Mouse (Mus musculus): ENCODE measurements at regions not wholly inside any gene's neighbourhood (a gene's known extent, or its start where the extent isn't known, plus 50 kb on each side); places are given as distances from the start of the nearest gene placed in this dataset.

DNA sequence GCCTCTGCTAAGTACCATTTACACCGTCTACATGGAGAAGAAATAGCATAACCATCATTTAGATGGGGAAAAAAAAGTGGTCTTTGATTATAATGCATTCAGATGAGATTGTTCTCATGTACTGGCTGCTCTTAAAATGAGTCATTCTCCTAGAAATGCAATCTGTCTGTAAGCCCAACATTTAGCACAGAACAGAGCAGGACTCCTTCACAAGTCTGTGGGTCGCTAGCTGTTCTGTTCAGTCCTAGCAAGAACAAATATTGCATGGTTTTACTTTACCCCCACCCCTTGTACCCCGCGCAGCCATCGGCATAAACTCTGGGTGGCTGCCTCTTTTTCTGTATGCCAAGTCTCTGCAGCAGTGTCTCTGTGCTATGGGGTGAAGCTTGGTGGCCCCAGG lies 685.4 kb downstream of the Tmem132b start:
- TF ChIP-seq POLR2A (IDR thresholded peaks at IDR 0.05; ENCODE audit: borderline replicate concordance, control insufficient read depth, low read depth, low read length) (no peak), CTCF (IDR thresholded peaks at IDR 0.05; ENCODE audit: control insufficient read depth, insufficient read depth, low read length) (no peak)
- Histone ChIP-seq H3K4me3 (replicated peaks; ENCODE audit: control insufficient read depth, low read depth, low read length) (no peak overlapping the region), H3K4me1 (ENCODE audit: control insufficient read depth, insufficient read depth, low read length) (no peaks in the 10 kb centered on the region), H3K27ac (ENCODE audit: control insufficient read depth, insufficient read depth, low read depth, low read length, poor library complexity) (no peak overlapping the region)
- WGBS = 79% methylated on average over 5 of the region's 5 CpGs

GRCm38 (mm10) chr5:126217746-126218145 lies 686.2 kb downstream of the Tmem132b start:
- TF ChIP-seq POLR2A (IDR thresholded peaks at IDR 0.05; ENCODE audit: borderline replicate concordance, control insufficient read depth, low read depth, low read length) (no peak), CTCF (IDR thresholded peaks at IDR 0.05; ENCODE audit: control insufficient read depth, insufficient read depth, low read length) (no peak)
- Histone ChIP-seq H3K27ac (ENCODE audit: control insufficient read depth, insufficient read depth, low read depth, low read length, poor library complexity) (no peak overlapping the region), H3K4me3 (replicated peaks; ENCODE audit: control insufficient read depth, low read depth, low read length) (no peak overlapping the region), H3K4me1 (ENCODE audit: control insufficient read depth, insufficient read depth, low read length) (no peaks in the 10 kb centered on the region)
- 46% methylated on average over 1 of the region's 1 CpGs for WGBS

DNA sequence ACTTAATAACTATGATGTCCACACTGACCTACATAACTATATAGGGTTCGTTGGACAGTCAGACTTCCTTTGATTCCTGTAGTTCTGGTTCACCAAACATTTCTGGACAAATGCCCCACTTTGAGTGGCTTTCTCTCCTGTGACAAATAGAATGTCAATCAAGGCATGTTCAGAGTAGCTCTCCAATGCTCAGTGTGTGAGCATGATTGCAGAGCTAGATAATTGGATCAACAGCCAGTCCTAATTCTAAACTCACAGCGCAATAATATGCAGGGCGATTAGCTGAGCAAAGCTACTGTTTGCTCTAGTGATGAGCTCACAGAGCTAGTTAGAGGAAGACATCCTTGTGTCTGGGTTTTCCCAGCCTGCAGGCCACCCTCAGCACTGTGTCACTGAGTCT lies 692.1 kb downstream of the Tmem132b start:
- TF ChIP-seq POLR2A (IDR thresholded peaks at IDR 0.05; ENCODE audit: borderline replicate concordance, control insufficient read depth, low read depth, low read length) (no peak), CTCF (IDR thresholded peaks at IDR 0.05; ENCODE audit: control insufficient read depth, insufficient read depth, low read length) (no peak)
- 83% methylated on average over 3 of the region's 3 CpGs for WGBS
- Histone ChIP-seq H3K27ac (ENCODE audit: control insufficient read depth, insufficient read depth, low read depth, low read length, poor library complexity) (no peak overlapping the region), H3K4me1 (ENCODE audit: control insufficient read depth, insufficient read depth, low read length) (no peaks in the 10 kb centered on the region), H3K4me3 (replicated peaks; ENCODE audit: control insufficient read depth, low read depth, low read length) (no peak overlapping the region)

DNA sequence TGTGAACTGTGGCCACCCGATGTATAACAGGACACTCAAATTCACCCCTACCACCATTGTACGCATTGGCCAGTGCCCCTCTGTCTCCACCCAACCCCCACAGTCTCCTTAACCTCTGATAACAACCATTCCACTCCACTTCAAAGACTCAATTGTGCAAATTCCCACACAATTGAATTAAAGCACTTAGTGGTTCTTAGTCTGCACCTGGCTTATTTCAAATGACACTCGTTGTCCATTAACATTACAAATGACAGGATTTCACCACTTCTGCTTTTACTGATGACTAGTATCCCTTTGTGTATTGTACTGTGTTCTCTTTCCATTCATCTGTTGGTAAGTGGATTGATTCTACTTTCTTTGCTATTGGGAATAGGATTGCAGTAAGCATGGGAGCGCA lies 699.2 kb downstream of the Tmem132b start:
- TF ChIP-seq POLR2A (IDR thresholded peaks at IDR 0.05; ENCODE audit: borderline replicate concordance, control insufficient read depth, low read depth, low read length) (no peak), CTCF (IDR thresholded peaks at IDR 0.05; ENCODE audit: control insufficient read depth, insufficient read depth, low read length) (no peak)
- no peak overlapping the region for H3K27ac ChIP-seq (ENCODE audit: control insufficient read depth, insufficient read depth, low read depth, low read length, poor library complexity)
- 67% methylated on average over 4 of the region's 4 CpGs for WGBS
- no peaks in the 10 kb centered on the region for H3K4me1 ChIP-seq (ENCODE audit: control insufficient read depth, insufficient read depth, low read length)
- H3K4me3 ChIP-seq (replicated peaks; ENCODE audit: control insufficient read depth, low read depth, low read length) = no peak overlapping the region

DNA sequence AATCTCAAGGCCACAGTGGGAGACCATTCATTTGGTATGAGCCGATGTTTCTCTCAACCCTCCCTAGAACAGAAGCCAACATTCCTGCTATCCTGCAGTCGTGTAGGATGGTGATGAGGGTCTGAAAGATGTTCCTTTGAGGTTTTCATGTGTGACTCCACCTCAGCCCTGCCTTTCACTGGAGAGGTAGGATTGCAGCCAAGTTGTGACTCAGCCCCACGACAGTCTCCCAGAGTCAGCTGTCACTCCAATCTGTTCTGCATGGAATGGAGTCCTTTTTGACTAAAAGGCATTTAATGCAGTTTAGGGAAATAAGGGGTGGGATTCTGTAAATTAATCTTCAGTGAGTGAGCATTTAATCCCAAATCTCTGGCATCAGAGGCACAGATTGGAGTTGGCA lies 706.5 kb downstream of the Tmem132b start:
- 65% methylated on average over 3 of the region's 3 CpGs for WGBS
- no peak overlapping the region for H3K4me3 ChIP-seq (replicated peaks; ENCODE audit: control insufficient read depth, low read depth, low read length)
- TF ChIP-seq CTCF (IDR thresholded peaks at IDR 0.05; ENCODE audit: control insufficient read depth, insufficient read depth, low read length) = no peak
- no peak for TF ChIP-seq POLR2A (IDR thresholded peaks at IDR 0.05; ENCODE audit: borderline replicate concordance, control insufficient read depth, low read depth, low read length)
- no peak overlapping the region for H3K27ac ChIP-seq (ENCODE audit: control insufficient read depth, insufficient read depth, low read depth, low read length, poor library complexity)
- no peaks in the 10 kb centered on the region for H3K4me1 ChIP-seq (ENCODE audit: control insufficient read depth, insufficient read depth, low read length)

- no peak overlapping the region for H3K27ac ChIP-seq (ENCODE audit: control insufficient read depth, insufficient read depth, low read depth, low read length, poor library complexity)
- WGBS = 70% methylated on average over 2 of the region's 2 CpGs
- no peak for TF ChIP-seq POLR2A (IDR thresholded peaks at IDR 0.05; ENCODE audit: borderline replicate concordance, control insufficient read depth, low read depth, low read length)
- TF ChIP-seq CTCF (IDR thresholded peaks at IDR 0.05; ENCODE audit: control insufficient read depth, insufficient read depth, low read length) = no peak
- no peaks in the 10 kb centered on the region for H3K4me1 ChIP-seq (ENCODE audit: control insufficient read depth, insufficient read depth, low read length)
- H3K4me3 ChIP-seq (replicated peaks; ENCODE audit: control insufficient read depth, low read depth, low read length) = no peak overlapping the region
Measured at GRCm38 (mm10) chr5:126245776-126246175, 714.2 kb downstream of the Tmem132b start.

DNA sequence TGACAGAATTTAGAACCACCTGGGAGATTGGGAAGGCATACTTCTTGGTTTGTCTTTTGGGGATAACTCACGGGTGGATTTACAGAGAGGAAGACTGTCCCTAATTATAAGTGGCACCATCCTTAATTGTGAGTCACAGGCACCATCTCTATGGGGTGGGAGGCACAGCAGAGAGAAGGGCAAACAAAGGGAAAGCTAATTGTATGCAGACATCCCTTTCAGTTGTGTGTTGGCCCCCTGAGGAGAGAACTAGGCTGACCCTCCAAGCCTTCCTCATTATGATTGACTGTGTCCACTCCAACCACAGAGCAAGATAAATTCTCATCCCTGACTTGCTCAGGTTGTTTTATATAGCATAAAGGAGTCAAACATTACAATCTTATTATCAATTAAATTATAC lies 718.8 kb downstream of the Tmem132b start:
- no peak for TF ChIP-seq POLR2A (IDR thresholded peaks at IDR 0.05; ENCODE audit: borderline replicate concordance, control insufficient read depth, low read depth, low read length)
- TF ChIP-seq CTCF (IDR thresholded peaks at IDR 0.05; ENCODE audit: control insufficient read depth, insufficient read depth, low read length) = no peak
- Histone ChIP-seq H3K27ac (ENCODE audit: control insufficient read depth, insufficient read depth, low read depth, low read length, poor library complexity) (no peak overlapping the region), H3K4me3 (replicated peaks; ENCODE audit: control insufficient read depth, low read depth, low read length) (no peak overlapping the region), H3K4me1 (ENCODE audit: control insufficient read depth, insufficient read depth, low read length) (no peaks in the 10 kb centered on the region)
- 69% methylated on average over 1 of the region's 1 CpGs for WGBS

GRCm38 (mm10) chr5:126254661-126255060 lies 723.1 kb downstream of the Tmem132b start:
- no peak overlapping the region for H3K27ac ChIP-seq (ENCODE audit: control insufficient read depth, insufficient read depth, low read depth, low read length, poor library complexity)
- WGBS = 50% methylated on average over 1 of the region's 1 CpGs
- H3K4me3 ChIP-seq (replicated peaks; ENCODE audit: control insufficient read depth, low read depth, low read length) = no peak overlapping the region
- H3K4me1 ChIP-seq (ENCODE audit: control insufficient read depth, insufficient read depth, low read length) = no peaks in the 10 kb centered on the region
- no peak for TF ChIP-seq CTCF (IDR thresholded peaks at IDR 0.05; ENCODE audit: control insufficient read depth, insufficient read depth, low read length)
- TF ChIP-seq POLR2A (IDR thresholded peaks at IDR 0.05; ENCODE audit: borderline replicate concordance, control insufficient read depth, low read depth, low read length) = no peak

- H3K4me1 ChIP-seq (ENCODE audit: control insufficient read depth, insufficient read depth, low read length) = no peaks in the 10 kb centered on the region
- no peak for TF ChIP-seq POLR2A (IDR thresholded peaks at IDR 0.05; ENCODE audit: borderline replicate concordance, control insufficient read depth, low read depth, low read length)
- TF ChIP-seq CTCF (IDR thresholded peaks at IDR 0.05; ENCODE audit: control insufficient read depth, insufficient read depth, low read length) = no peak
- no peak overlapping the region for H3K27ac ChIP-seq (ENCODE audit: control insufficient read depth, insufficient read depth, low read depth, low read length, poor library complexity)
- 68% methylated on average over 5 of the region's 5 CpGs for WGBS
- H3K4me3 ChIP-seq (replicated peaks; ENCODE audit: control insufficient read depth, low read depth, low read length) = no peak overlapping the region
Measured at GRCm38 (mm10) chr5:126257860-126258259, 726.3 kb downstream of the Tmem132b start.

All from bone marrow, adult 2 months (tissue).